Mouse (Mus musculus) neutrophil, adult 5-6 weeks (primary cell): ENCODE results near the gene Ndufs7. TPM values are rescaled to one million over a fixed set of nuclear protein-coding genes. Genes with fewer than 3 reads are reported as not detected.
A peak's percentile ranks its signal among the peaks of the same experiment; 100 is the strongest.
"Not testable (repeated sequence)": the region's sequence is repeated elsewhere in the genome, so short reads cannot be mapped to it uniquely, and the experiment has no call there.

Source experiments
- ATAC-seq: fragments of 151-379, 151-347 bp; 2 replicates; pipeline ENCODE4 v1.8.0; 2017; ENCODE audit warnings: mild to moderate bottlenecking, moderate TSS enrichment; ENCODE audit not compliant: insufficient number of reproducible peaks, poor library complexity, low FRiP score, severe bottlenecking; ENCODE audit errors: extremely low read depth
- total RNA-seq: library from RNA; stranded (forward); fragments of 200-1000 nt; gene quantifications from 2 replicates; pipeline ENCODE4 v1.2.3, GENCODE M21; 2017

Ndufs7 gene
- total RNA-seq, 1 experiment from 2014 or later, result 69.8 TPM

DNA sequence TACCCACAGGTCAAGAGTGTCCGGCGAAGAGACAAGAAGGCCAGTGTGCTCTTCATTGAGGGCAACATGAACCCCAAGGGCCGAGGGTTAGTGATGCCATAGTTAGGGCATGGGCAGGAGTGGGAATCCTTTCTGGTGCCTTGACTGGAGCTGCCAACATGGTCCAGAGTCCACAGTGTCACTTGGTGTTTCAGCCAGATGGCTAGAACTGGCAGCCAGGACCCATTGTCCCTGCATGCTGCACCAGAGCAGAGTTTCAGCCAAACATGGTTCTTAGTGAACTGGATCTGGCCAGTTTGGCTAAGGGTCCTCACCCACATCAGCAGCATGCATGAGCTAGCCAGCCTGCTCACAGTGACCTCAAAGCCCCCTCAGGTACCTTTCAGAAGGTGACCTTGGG is 10.6 kb upstream of the Ndufs7 start:
- no peak for ATAC-seq

- no peak for ATAC-seq
These were observed 9.1 kb upstream of the Ndufs7 start for GRCm38 (mm10) chr10:80239791-80240190.

DNA sequence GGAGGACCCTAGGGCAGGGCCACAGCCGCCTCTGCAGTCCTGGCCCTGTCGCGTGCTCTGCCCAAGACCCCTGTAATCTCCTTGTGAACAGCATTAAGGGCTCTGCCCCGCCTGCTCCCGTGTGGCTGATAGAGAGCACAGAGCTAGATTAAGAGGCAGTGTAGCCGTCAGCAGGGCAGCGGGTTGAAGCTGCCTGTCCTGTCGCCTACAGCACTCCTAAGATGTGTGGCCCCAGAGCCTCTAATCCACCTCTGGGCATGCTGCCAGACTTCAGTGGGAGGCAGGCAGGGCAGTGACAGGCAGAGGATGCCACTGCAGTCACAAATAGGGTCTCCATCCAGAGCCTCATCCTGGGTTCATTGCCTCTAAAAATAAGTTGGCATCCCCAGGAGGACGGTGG is 6.8 kb upstream of the Ndufs7 start:
- ATAC-seq, result no peak

DNA sequence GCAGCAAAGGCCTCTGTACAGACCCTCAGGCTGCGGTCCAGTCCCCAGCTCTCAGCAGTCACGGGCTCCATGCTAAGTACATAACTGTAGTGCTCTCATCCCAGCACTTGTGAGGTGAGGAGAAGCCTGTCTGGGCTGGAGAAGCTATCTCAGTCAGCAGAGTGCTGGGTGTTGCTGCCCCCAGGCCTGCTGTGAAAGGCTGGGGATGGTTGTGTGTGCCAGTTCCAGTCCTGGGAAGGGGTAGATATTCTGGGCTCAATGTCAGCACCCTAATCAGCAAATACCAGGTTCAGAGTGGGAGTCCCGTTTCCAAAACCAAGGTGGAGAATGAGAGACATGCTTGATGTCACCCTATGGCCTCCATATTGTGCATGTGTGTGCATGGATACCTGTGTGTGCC is 6.3 kb upstream of the Ndufs7 start:
- no peak for ATAC-seq

DNA sequence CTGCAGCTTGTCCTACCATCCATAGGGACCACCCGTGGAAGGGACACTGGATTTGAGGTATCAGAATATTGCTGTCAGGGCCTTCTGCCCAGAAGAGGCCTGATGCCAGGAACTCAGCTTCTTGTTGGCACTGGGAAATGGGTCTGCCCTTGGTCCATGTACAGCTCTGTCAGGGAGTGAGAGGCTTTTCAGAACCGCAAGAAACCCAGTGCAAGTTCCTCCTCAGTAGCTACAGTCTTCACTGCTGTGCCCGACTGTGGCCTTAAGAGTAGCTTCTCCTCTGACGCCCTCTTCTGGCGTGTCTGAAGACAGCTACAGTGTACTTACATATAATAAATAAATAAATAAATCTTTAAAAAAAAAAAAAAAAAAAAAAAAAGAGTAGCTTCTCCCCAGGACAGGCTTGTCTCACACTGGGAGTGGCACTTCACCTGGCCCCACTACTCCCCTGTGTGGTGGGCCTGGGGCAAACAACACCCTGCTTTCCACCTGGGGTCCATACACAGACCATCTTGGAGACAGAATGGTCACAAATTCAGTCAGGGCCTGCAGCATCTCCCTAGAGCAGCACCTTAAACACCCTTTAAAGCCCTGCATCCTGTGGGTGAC is 4.0 kb upstream of the Ndufs7 start:
- ATAC-seq, result no peak

GRCm38 (mm10) chr10:80245600-80245999 is 3.3 kb upstream of the Ndufs7 start:
- peak; percentile 31; the same call in 1 of the 2 replicates for ATAC-seq

DNA sequence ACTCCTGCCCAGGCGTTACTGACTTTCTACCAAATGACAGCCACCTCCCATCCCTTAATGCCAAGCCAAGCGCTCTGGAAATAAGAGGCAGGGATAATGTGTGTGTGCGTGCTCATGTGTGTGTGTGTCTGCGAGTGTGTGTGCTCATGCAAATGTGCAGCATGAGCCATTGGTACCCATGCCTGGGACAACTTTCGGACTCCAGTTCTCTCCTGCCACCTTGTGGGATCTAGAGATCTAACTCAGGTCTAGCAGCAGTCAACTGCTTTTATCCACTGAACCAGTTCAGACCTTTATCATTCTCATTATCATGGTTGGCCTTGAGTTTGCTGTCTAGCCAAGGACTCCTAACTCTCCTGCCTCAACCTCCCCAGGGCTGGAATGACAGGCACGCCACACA is 1.1 kb upstream of the Ndufs7 start:
- ATAC-seq, result no peak

DNA sequence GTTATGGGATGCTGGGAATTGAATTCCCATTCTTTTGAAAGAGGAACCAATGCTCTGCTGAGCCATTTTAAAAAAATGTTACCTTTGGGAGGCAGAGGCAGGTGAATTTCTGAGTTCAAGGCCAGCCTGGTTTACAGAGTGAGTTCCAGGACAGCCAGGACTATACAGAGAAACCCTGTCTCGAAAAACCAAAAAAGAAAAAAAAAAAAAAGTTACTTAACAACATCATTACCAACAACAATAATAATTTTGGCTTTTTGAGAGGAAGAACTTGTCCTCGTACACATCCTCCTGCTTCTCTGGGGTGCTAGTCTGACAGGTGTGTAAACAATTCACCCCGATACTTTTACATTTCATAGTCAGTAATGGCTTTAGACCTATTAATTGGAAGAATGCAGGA is 484 bp upstream of the Ndufs7 start:
- ATAC-seq, result not testable (repeated sequence)

GRCm38 (mm10) chr10:80250059-80250458 is 1.1 kb downstream of the Ndufs7 start:
- no peak for ATAC-seq

- no peak for ATAC-seq
These were observed 1.7 kb downstream of the Ndufs7 start for GRCm38 (mm10) chr10:80250573-80250972.

DNA sequence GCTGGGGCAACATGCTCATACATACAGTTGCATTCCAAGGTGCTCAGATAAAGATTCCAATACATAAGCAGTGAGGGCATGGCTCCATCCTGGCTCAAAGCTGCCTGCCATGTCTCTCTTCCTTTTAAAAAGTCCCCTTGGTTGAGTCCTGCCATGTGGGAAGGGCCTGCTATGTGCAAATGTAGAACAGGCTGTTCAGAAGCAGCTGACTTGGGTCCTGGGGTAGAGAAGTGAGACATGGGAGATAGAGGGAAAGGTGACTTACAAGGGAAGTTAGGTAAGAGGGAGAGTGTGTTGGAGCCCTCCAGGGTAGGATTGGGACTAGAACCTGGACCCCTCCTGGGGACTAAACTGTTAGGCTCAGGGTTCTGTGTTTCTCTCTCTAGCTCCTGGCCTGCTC is 3.1 kb downstream of the Ndufs7 start:
- ATAC-seq, result no peak

DNA sequence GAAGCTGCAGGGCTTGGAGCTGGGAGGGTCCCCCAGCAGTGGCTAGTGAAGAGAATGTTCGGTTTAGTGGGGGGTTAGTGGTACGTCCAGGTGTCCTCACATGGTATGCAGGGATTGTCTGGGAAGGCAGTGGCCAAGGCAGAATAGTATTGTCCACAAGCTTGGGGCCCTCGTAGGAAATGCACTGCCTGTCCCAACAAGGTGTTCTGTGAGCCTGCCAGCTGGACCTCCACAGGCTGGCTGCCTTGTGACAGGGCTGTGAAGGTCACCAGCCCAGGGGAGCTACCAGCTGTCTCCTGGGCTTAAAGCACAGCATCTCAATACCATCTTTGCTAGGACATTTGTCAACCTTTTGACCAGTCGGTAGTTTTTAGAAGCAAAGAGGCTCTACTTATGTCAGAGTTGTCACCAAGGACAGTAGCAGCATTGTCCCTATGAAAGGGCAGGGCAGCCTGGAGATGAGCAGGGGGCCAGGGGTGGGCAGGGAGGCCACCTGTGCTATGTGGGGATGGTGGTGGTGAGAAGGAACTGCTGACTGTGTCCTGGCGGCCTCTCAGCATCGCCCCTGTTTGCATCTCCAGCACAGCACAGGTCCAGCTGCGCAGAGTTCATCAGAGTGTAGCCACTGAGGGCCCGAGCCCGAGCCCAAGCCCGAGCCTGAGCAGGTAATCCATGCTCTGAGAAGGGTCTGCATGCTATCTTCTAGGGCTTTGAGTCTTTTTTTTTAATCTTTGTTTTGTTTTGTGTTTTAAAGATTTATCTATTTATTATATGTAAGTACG is 3.8 kb downstream of the Ndufs7 start:
- no peak for ATAC-seq

DNA sequence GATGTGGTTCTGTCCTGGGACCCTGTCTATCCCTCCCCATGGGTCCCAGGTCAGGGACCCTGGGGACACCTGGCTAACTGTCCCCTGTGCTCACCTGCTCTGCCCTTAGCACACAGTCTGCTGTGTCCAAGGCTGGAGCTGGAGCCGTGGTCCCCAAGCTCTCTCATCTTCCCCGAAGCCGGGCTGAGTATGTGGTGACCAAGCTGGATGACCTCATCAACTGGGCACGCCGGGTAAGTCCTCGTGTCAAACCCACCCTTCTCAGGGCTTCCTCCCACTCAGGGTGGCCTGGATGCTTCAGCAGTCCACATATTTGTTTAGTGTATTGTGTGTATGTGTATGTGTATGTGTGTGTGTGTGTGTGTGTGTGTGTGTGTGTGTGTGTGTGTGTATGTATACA is 4.6 kb downstream of the Ndufs7 start:
- ATAC-seq, result no peak

DNA sequence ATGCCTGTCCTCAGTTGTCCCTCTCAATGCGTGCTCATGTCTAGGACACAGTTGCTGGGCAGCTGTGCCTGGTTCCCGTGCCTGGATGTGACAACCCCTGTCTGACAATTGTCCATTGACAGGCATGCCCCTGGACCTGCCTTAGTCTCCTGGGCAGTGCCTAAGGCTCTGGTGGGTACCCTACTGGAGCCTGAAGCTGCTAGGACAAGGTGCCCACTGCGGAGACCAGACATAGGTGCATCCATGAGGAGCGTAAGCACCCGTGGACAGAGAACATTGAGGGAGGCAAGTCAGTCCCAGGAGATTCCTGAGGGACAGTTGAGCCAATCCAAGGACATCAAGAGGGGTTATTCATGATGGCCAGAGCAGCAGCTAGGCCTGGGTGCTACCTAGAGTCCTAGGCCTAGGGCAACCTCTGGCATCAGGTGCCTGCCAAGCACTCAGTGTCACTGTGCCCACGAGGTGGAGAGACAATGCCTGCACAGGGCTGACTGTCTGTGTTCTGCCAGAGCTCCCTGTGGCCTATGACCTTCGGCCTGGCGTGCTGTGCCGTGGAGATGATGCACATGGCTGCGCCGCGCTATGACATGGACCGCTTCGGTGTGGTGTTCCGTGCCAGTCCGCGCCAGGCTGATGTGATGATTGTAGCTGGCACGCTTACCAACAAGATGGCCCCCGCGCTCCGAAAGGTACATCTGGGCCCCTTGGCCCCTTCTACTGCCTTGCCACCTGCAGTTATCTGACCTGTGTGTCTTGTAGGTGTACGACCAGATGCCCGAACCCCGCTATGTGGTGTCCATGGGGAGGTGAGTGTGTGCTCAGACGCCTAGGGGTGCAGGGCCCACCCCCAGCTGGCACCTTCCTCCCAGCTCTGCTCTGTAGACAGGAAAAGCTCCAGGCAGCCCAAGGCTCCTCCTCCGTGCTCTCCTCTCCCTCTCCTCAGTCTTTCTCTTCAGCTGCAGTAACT is 5.7 kb downstream of the Ndufs7 start:
- no peak for ATAC-seq

DNA sequence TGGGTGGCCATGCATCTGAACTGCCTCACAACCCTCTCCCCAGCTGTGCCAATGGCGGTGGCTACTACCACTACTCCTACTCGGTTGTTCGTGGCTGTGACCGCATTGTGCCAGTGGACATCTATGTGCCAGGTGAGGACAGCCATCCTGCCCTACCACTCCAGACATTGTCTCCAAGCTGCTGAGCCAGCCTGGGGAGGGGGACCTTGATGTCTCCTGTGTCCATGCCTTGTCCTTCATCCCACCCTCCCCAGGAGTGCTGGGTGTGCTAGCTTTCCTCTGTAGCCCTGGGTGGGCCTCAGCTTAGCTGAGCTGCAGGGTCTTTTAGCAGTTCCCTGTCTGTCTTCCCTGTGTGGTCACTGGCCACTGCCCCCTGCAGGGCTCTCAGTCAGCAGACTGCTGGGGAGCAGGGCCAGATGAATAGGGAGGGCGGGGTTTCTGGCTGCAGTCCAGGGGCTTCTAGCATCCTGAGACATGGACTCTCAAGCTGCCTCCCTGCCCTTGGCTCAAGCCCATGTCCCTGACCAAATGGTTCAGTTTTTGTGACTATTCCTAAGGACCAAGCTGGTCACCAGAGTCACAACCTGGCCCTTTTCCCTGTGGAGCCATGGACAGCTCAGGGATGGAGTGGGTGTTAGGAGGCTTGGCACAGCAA is 7.1 kb downstream of the Ndufs7 start:
- no peak for ATAC-seq

- no peak for ATAC-seq
These were observed 9.0 kb downstream of the Ndufs7 start for GRCm38 (mm10) chr10:80257936-80258335.

- no peak for ATAC-seq
These were observed 10.0 kb downstream of the Ndufs7 start for GRCm38 (mm10) chr10:80258752-80259462.

GRCm38 (mm10) chr10:80259463-80259805 is 10.5 kb downstream of the Ndufs7 start:
- no peak for ATAC-seq
